Mouse (Mus musculus) hindbrain, embryonic 12.5 days (tissue): Measurements from ENCODE around the gene Gpr142. TPM values are rescaled to one million over a fixed set of nuclear protein-coding genes. Genes with fewer than 3 reads are reported as not detected.

ENCODE experiments used
- ATAC-seq: fragments of 200-750 bp; cut with Nextera tagmentation; 2 replicates; pipeline ENCODE4 v1.8.0; 2017; ENCODE audit warnings: moderate TSS enrichment; ENCODE audit not compliant: low FRiP score
- H3K27ac ChIP-seq: fragments of 300-500 bp; sonication (generic); 2 replicates; pipeline ENCODE4 v1.5.1; 2016; ENCODE audit warnings: mild to moderate bottlenecking
- H3K27me3 ChIP-seq: fragments of 300-500 bp; sonication (generic); 2 replicates; pipeline ENCODE4 v1.6.1; 2016; ENCODE audit warnings: mild to moderate bottlenecking
- H3K36me3 ChIP-seq: fragments of 300-500 bp; sonication (generic); 2 replicates; pipeline ENCODE4 v1.6.1; 2016; ENCODE audit warnings: mild to moderate bottlenecking
- H3K4me1 ChIP-seq: fragments of 300-500 bp; sonication (generic); 2 replicates; pipeline ENCODE4 v1.6.1; 2016
- H3K4me2 ChIP-seq: fragments of 300-500 bp; sonication (generic); replicated peaks from 2 replicates; pipeline ENCODE4 v1.6.1; 2016; ENCODE audit warnings: mild to moderate bottlenecking
- H3K4me3 ChIP-seq: fragments of 300-500 bp; sonication (generic); 2 replicates; pipeline ENCODE4 v1.5.1; 2016; ENCODE audit warnings: mild to moderate bottlenecking
- H3K9ac ChIP-seq: fragments of 300-500 bp; sonication (generic); 2 replicates; pipeline ENCODE4 v1.6.1; 2016; ENCODE audit warnings: mild to moderate bottlenecking, moderate library complexity
- H3K9me3 ChIP-seq: fragments of 300-500 bp; sonication (generic); replicated peaks from 2 replicates; pipeline ENCODE4 v1.6.1; 2016; ENCODE audit warnings: mild to moderate bottlenecking
- WGBS: fragments of 180-500 bp; shearing (Covaris S2); methylation state at CpG from one replicate; pipeline ENCODE4 v1.1.7; 2016; 5-methylcytosine and 5-hydroxymethylcytosine counted together
- polyA plus RNA-seq: library from polyadenylated mRNA; unstranded; fragments of >200 nt; fragmentation: Nextera tagmentation; extraction: Ambion mirVana; gene quantifications from 2 replicates; pipeline ENCODE4 v1.2.1, GENCODE M21; 2016

Gene Gpr142
- polyA plus RNA-seq, 1 experiment from 2014 or later, result not detected

DNA sequence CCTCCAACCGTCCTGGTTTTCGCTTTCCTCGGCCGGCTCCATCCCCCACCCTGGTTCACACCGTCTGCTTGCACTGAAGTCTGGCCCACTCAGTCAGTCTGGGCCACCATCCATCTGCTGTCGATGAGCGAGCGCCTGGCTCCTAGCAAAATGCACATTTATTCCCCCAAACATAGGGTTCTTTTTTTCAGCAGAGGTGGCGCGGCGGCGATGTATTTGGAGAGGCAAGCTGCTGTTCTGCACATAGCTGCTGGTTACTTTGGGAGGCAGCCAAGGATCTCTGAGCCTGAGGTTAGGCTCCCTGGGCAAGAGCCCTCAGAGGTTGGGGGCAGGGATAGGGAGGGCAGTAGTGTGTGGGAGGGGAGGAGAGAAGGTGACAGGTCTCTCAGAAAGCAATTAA, 24.0 kb downstream of the Gpr142 start:
- no peak for ATAC-seq

DNA sequence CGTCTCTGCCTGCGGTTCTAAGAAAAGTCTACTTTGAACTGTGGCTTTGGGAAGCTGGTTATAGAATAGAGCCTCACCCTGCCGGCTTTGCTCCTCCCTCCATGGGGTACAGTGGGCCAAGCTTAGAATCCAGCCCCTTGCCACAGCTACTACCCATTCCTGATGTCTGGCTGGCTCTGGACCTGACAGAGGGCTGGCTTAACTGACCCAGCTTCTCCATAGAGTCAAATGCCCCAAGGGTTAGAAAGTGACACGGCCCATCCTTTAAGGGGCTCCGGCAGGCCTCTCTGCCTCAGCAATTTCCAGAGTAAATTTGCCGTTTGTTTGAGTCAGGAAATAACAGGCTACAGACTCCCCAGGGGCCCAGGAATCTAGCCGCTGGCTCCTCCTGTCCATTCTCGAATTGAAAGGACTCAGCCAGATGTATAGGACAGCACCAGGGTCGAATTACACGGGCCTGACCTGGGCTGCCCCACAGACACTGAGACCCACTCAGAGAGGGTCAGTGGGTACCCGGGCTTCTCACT, 24.5 kb downstream of the Gpr142 start:
- H3K4me2 ChIP-seq, result no peak overlapping the region
- no peaks in the 10 kb centered on the region for H3K36me3 ChIP-seq
- 0 out of 2 replicates have a peak, but pooled peaks have one; percentile 46 for ATAC-seq
- no peaks in the 10 kb centered on the region for H3K9me3 ChIP-seq
- WGBS, result 1% methylated on average over 11 of the region's 11 CpGs
- H3K27ac ChIP-seq, result peak overlapping the region; percentile 73
- H3K4me1 ChIP-seq, result peaks cover 26% of the 10 kb centered on the region
- no peaks in the 10 kb centered on the region; the same call in 1 of the 2 replicates for H3K27me3 ChIP-seq
- H3K9ac ChIP-seq, result peak overlapping the region; percentile 32; the same call in 1 of the 2 replicates
- no peak overlapping the region for H3K4me3 ChIP-seq

More for the DNA sequence above, 24.0 kb downstream of the Gpr142 start:
- Histone ChIP-seq H3K4me3 (no peak overlapping the region), H3K36me3 (no peaks in the 10 kb centered on the region), H3K27me3 (no peaks in the 10 kb centered on the region; the same call in 1 of the 2 replicates), H3K4me2 (no peak overlapping the region), H3K9ac (peak overlapping the region; percentile 32), H3K9me3 (no peaks in the 10 kb centered on the region), H3K27ac (peak overlapping the region; percentile 73), H3K4me1 (peaks cover 26% of the 10 kb centered on the region)
- 44% methylated on average over 12 of the region's 12 CpGs for WGBS

- H3K27ac ChIP-seq, result no peak overlapping the region
- no peaks in the 10 kb centered on the region for H3K36me3 ChIP-seq
- no peak overlapping the region for H3K4me3 ChIP-seq
- no peak overlapping the region for H3K9ac ChIP-seq
- ATAC-seq, result no peak
- peaks cover 36% of the 10 kb centered on the region for H3K4me1 ChIP-seq
- H3K27me3 ChIP-seq, result no peaks in the 10 kb centered on the region; the same call in 1 of the 2 replicates
- no peak overlapping the region for H3K4me2 ChIP-seq
- H3K9me3 ChIP-seq, result no peaks in the 10 kb centered on the region
- WGBS, result 52% methylated on average over 5 of the region's 5 CpGs
Measured at GRCm38 (mm10) chr11:114826686-114827085, 28.0 kb downstream of the Gpr142 start.

DNA sequence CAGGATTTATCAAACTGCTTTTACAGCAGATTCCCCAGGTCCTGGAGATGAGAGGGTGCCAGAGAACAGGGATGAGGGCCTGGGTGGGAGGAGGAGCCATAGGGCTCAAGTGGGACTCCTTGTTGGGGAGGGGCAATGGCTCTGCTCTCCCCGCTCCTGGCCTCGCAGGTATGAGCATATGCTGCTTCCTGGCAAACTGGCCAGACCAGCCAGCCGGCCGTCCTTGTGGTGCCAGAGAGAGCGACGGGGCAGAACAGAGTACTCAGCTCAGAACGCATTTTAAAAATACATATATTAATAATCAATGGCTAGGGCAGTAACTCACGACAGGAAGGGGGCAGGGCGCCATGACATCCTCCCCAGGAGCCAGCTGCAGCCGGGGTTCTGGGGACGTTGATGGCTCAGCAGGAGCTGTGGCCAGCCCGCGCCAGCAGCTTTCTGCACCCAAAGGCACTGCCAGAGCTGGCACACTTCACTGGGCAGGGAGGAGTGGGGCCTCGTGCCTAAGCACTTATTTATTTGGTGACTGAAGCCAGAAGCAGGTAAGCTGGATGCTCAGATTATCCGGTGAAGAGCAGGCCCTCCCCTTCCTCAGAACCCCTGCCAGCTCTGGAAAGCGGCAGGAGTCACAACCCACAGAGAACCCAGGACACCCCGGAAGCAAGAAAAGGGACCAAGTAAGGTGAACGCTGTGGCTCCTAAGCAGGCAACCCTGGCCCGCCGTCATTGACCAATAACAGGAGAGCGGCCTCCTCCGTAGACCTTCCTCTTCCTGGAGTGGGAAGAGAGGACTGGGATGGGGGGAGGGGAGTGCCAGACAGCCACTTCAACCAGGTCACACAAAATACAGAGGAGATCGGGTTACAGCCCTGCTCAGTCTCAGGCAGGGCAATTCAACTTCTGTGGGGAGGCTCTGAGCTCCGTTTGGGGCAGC, 31.0 kb downstream of the Gpr142 start:
- Histone ChIP-seq H3K4me3 (peak overlapping the region; percentile 20), H3K9me3 (no peaks in the 10 kb centered on the region), H3K27ac (peak overlapping the region; percentile 70), H3K27me3 (no peaks in the 10 kb centered on the region), H3K4me1 (peaks cover 18% of the 10 kb centered on the region), H3K9ac (peak overlapping the region; percentile 50), H3K4me2 (peak overlapping the region; percentile 55), H3K36me3 (no peaks in the 10 kb centered on the region)
- 10% methylated on average over 24 of the region's 24 CpGs for WGBS
- peak; percentile 52; the same call in 1 of the 2 replicates for ATAC-seq

GRCm38 (mm10) chr11:114830433-114830773, 31.7 kb downstream of the Gpr142 start:
- H3K4me2 ChIP-seq, result peak overlapping the region; percentile 55
- H3K9me3 ChIP-seq, result no peaks in the 10 kb centered on the region
- H3K9ac ChIP-seq, result peak overlapping the region; percentile 50
- H3K36me3 ChIP-seq, result no peaks in the 10 kb centered on the region
- no peaks in the 10 kb centered on the region for H3K27me3 ChIP-seq
- no peak for ATAC-seq
- H3K4me3 ChIP-seq, result peak overlapping the region; percentile 20; the same call in 1 of the 2 replicates
- peaks cover 18% of the 10 kb centered on the region for H3K4me1 ChIP-seq
- 13% methylated on average over 8 of the region's 8 CpGs for WGBS
- peak overlapping the region; percentile 70 for H3K27ac ChIP-seq

DNA sequence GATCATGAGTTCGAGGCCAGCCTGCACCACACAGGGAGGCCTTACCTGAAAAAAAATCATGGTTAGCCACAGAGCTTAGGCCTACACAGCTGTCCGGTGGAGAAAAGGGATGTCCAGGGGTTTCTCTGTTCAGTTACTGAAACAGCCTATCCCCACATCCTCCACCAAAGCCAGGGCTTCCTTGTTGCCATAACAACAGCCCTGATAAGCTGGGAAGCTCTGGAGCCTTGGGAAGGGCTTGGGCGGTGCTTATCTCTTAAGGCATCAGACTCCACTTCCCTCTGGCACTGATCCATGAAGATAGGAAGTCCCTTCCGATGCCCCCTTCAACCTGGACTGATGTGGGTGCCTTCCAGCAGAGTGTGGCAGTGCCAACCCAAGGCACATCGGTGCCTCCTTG, 34.4 kb downstream of the Gpr142 start:
- Histone ChIP-seq H3K9me3 (no peaks in the 10 kb centered on the region), H3K36me3 (no peaks in the 10 kb centered on the region), H3K9ac (no peak overlapping the region), H3K4me2 (no peak overlapping the region), H3K27ac (no peak overlapping the region), H3K27me3 (no peaks in the 10 kb centered on the region), H3K4me3 (no peak overlapping the region), H3K4me1 (peaks cover 18% of the 10 kb centered on the region)
- 69% methylated on average over 5 of the region's 5 CpGs for WGBS
- no peak for ATAC-seq

DNA sequence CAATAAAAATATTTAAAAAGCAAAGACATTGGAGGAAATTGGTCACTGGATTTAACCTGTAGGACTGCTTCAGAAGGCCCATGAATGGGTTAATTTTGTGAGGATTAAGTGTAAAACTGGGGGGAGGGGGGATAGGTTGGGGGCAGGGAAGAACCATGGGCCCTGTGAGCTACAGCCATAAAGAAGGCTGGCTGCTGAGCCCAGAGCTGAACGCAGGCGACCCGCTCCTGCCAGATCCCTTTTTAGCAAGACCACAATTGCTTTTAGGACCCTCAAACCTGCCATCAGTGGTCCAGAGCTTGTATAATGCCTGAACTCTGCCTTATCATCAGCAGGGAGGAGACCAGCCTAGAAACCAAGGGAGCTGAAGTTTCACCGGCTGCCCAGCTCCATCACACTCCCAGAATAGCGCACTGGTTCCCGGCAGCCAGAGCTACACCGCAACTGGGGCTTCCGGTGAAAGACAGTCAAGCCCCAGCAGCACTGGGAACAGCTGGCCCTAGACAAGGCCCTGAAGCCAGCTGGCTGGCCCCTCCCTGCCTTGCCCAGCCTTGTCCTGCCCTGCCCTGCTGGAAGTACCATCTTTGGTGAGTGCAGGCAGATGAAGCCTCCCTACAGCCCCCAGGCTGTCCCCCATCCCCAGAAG, 45.2 kb downstream of the Gpr142 start:
- Histone ChIP-seq H3K36me3 (no peaks in the 10 kb centered on the region), H3K4me1 (peaks cover 10% of the 10 kb centered on the region), H3K27ac (peak overlapping the region; percentile 25; the same call in 1 of the 2 replicates), H3K9ac (no peak overlapping the region), H3K4me2 (no peak overlapping the region), H3K4me3 (no peak overlapping the region), H3K9me3 (0 out of 2 replicates have a peak, but pooled peaks cover 5% of the 10 kb centered on the region), H3K27me3 (peaks cover 9% of the 10 kb centered on the region)
- ATAC-seq, result peak; percentile 78
- 11% methylated on average over 8 of the region's 8 CpGs for WGBS

GRCm38 (mm10) chr11:114844464-114845220, 45.9 kb downstream of the Gpr142 start:
- Histone ChIP-seq H3K36me3 (no peaks in the 10 kb centered on the region), H3K9ac (no peak overlapping the region), H3K4me3 (no peak overlapping the region), H3K27ac (peak overlapping the region; percentile 25; the same call in 1 of the 2 replicates), H3K4me2 (no peak overlapping the region), H3K27me3 (peaks cover 16% of the 10 kb centered on the region), H3K9me3 (0 out of 2 replicates have a peak, but pooled peaks cover 5% of the 10 kb centered on the region), H3K4me1 (peaks cover 10% of the 10 kb centered on the region)
- no peak for ATAC-seq
- WGBS, result 77% methylated on average over 7 of the region's 7 CpGs

GRCm38 (mm10) chr11:114846336-114846735, 47.6 kb downstream of the Gpr142 start:
- Histone ChIP-seq H3K9ac (no peak overlapping the region), H3K36me3 (no peaks in the 10 kb centered on the region), H3K4me2 (no peak overlapping the region), H3K27me3 (peaks cover 33% of the 10 kb centered on the region), H3K4me1 (peaks cover 24% of the 10 kb centered on the region), H3K4me3 (no peak overlapping the region), H3K27ac (no peak overlapping the region), H3K9me3 (no peaks in the 10 kb centered on the region)
- no peak for ATAC-seq
- 83% methylated on average over 4 of the region's 4 CpGs for WGBS

DNA sequence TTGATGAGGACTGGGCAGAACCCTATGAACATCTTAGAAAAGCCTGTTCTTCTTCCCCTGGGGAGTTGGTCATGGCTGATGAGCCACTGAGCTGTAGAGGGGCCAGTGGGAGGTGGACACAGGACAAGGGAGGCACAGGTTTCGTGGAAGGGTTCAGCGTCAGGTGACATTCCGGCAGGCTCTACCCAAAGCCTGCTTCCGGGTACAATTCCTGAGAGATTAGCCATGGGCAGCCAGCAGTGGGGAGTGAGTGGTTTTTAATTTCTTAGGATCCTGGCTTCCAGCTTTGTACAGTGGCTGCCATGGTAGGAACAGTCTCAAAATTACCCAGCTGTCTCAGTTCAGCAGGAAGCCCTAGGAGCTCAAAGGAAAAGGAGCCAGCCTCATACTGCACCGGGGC, 48.3 kb downstream of the Gpr142 start:
- H3K4me3 ChIP-seq, result no peak overlapping the region
- no peaks in the 10 kb centered on the region for H3K9me3 ChIP-seq
- no peak overlapping the region for H3K4me2 ChIP-seq
- 59% methylated on average over 5 of the region's 5 CpGs for WGBS
- H3K27me3 ChIP-seq, result peaks cover 40% of the 10 kb centered on the region
- peaks cover 31% of the 10 kb centered on the region for H3K4me1 ChIP-seq
- no peaks in the 10 kb centered on the region for H3K36me3 ChIP-seq
- H3K9ac ChIP-seq, result no peak overlapping the region
- H3K27ac ChIP-seq, result no peak overlapping the region
- ATAC-seq, result no peak

- 4% methylated on average over 2 of the region's 2 CpGs for WGBS
- Histone ChIP-seq H3K4me2 (no peak overlapping the region), H3K9ac (no peak overlapping the region), H3K4me3 (no peak overlapping the region), H3K4me1 (peaks cover 34% of the 10 kb centered on the region), H3K27me3 (peaks cover 61% of the 10 kb centered on the region), H3K9me3 (no peaks in the 10 kb centered on the region), H3K27ac (no peak overlapping the region), H3K36me3 (no peaks in the 10 kb centered on the region)
- no peak for ATAC-seq
Measured at GRCm38 (mm10) chr11:114849572-114849971, 50.8 kb downstream of the Gpr142 start.
